Mouse (Mus musculus): Measurements from ENCODE around the gene Med13. TPM values are rescaled to one million over a fixed set of nuclear protein-coding genes. Genes with fewer than 3 reads are reported as not detected.

Gene Med13
- polyA plus RNA-seq, 1 experiment = 25.0 TPM

DNA sequence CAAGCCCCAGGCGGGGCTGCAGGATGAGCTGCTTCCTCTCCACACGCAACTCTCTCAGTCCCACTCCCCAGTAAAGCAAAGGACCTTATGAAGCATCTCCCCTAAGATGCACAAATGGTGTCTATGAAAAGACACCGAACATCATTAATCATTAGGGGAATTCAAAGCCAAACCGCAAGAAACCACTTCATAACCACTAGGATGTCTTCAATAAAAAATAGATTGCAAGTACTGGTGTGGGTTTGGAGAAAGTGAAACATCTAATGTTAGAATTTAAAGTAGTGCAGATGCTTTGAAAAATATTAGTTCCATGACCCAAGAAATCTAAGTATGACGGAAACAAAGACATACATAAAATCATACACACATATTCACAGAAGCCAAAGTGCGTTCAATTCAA lies 65.7 kb downstream of the Med13 start:
- Histone ChIP-seq H3K27me3 (ENCODE audit: control insufficient read depth, insufficient read depth, low read length) (no peaks in the 10 kb centered on the region), H3K4me1 (ENCODE audit: control insufficient read depth, insufficient read depth, low read length) (no peaks in the 10 kb centered on the region), H3K36me3 (ENCODE audit: control insufficient read depth, insufficient read depth, low read length) (peaks cover 2% of the 10 kb centered on the region; the same call in 1 of the 2 replicates), H3K4me3 (ENCODE audit: control insufficient read depth, low read depth, low read length) (no peak overlapping the region), H3K27ac (ENCODE audit: control insufficient read depth, insufficient read depth, low read depth, low read length) (no peak overlapping the region)
- TF ChIP-seq POLR2A (IDR thresholded peaks at IDR 0.05; ENCODE audit: control insufficient read depth, low read depth, low read length) = no peak
- no peak for TF ChIP-seq CTCF (IDR thresholded peaks at IDR 0.05; ENCODE audit: control insufficient read depth, insufficient read depth, insufficient replicate concordance, low read depth, low read length)

DNA sequence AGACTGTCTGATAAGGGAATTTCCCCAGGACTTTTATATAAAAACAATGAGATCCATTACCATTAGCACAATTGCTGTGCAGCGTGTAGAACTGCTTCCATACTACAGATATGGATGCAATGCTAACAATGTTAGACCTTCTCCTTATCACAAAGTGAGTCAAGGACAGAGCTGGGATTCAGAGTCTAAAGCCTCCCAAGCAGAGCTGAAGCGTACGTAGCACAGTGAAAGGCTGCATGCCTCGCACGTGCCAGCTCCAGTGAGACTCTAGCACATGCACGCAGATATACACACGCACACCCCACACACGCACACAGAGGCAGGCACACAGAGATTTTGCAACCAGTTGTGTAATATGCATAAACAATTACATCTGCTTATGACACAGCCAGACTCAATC lies 71.7 kb downstream of the Med13 start:
- Histone ChIP-seq H3K4me1 (ENCODE audit: control insufficient read depth, insufficient read depth, low read length) (no peaks in the 10 kb centered on the region), H3K27me3 (ENCODE audit: control insufficient read depth, insufficient read depth, low read length) (no peaks in the 10 kb centered on the region), H3K36me3 (ENCODE audit: control insufficient read depth, insufficient read depth, low read length) (peaks cover 3% of the 10 kb centered on the region), H3K4me3 (ENCODE audit: control insufficient read depth, low read depth, low read length) (no peak overlapping the region), H3K27ac (ENCODE audit: control insufficient read depth, insufficient read depth, low read depth, low read length) (no peak overlapping the region)
- TF ChIP-seq CTCF (IDR thresholded peaks at IDR 0.05; ENCODE audit: control insufficient read depth, insufficient read depth, insufficient replicate concordance, low read depth, low read length) = no peak
- no peak for TF ChIP-seq POLR2A (IDR thresholded peaks at IDR 0.05; ENCODE audit: control insufficient read depth, low read depth, low read length)

DNA sequence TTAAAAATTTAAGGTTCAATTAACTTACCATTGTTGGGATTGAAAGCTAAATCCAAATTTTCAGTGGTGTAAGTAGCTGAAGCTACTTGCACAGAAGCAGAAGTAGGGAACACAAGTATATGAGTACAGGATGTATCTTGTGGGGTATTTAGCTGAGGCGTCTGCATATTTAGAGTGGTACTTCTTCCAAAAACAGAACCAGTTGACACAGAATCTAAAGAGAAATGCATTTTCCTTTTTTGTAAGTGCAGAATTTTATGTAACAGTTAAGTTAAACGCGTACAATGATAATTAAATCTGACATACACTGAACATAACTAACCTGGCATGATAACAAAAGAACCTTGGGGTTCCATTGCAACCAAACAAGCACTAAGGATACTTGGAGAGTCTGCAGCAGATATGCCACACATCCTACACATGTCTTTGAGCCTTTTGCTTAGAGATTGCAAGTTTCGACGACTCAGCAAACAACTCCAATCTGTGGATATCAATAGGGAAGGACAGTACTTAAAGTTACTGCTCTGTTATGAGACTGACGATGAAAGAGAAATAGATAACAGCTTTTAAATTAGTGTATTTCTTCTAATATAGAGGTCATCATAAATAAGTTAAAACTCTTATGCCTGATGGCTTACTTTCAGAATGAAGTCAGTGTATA lies 78.8 kb downstream of the Med13 start:
- no peak overlapping the region for H3K4me3 ChIP-seq (ENCODE audit: control insufficient read depth, low read depth, low read length)
- H3K27ac ChIP-seq (ENCODE audit: control insufficient read depth, insufficient read depth, low read depth, low read length) = no peak overlapping the region
- H3K36me3 ChIP-seq (ENCODE audit: control insufficient read depth, insufficient read depth, low read length) = peaks cover 1% of the 10 kb centered on the region
- no peaks in the 10 kb centered on the region for H3K27me3 ChIP-seq (ENCODE audit: control insufficient read depth, insufficient read depth, low read length)
- no peaks in the 10 kb centered on the region for H3K4me1 ChIP-seq (ENCODE audit: control insufficient read depth, insufficient read depth, low read length)
- TF ChIP-seq POLR2A (IDR thresholded peaks at IDR 0.05; ENCODE audit: control insufficient read depth, low read depth, low read length) (no peak), CTCF (IDR thresholded peaks at IDR 0.05; ENCODE audit: control insufficient read depth, insufficient read depth, insufficient replicate concordance, low read depth, low read length) (no peak)

DNA sequence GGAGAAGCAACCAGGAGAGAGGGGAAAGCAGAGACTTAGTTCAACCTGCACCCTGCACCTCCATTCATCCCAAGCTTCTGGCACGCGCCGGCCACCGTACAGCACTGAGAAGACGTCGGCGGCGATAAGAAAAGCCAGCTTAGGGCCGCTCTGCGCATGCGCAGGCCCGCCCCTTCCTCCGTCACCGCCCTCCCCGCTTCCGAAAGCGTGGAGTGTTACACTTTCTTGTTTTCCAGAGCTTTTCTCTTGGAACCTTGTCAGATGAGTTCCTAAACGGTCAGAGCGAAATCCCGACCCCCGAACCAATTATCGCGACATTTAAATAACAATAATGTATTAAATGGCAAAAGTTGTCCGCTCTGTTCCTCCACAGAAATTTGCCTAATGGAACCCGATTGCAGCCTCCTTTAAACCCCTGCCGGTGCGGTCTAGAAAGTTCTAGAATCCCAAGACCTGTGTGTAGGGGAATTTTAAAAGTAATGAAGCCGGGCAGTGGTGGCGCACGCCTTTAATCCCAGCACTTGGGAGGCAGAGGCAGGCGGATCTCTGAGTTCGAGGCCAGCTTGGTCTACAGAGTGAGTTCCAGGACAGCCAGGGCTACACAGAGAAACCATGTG lies 99.8 kb downstream of the Med13 start, which contains the start of gene Ints2:
TSS of gene Ints2 (minus strand) at position 116 of the 617 bp plus-strand sequence.
- H3K27me3 ChIP-seq (ENCODE audit: control insufficient read depth, insufficient read depth, low read length) = no peaks in the 10 kb centered on the region
- H3K4me1 ChIP-seq (ENCODE audit: control insufficient read depth, insufficient read depth, low read length) = peaks cover 3% of the 10 kb centered on the region
- H3K36me3 ChIP-seq (ENCODE audit: control insufficient read depth, insufficient read depth, low read length) = no peaks in the 10 kb centered on the region
- H3K27ac ChIP-seq (ENCODE audit: control insufficient read depth, insufficient read depth, low read depth, low read length) = peak within 1 kb of the TSS; percentile 67
- H3K4me3 ChIP-seq (ENCODE audit: control insufficient read depth, low read depth, low read length) = peak within 1 kb of the TSS; percentile 95
- TF ChIP-seq CTCF (IDR thresholded peaks at IDR 0.05; ENCODE audit: control insufficient read depth, insufficient read depth, insufficient replicate concordance, low read depth, low read length) (no peak), POLR2A (IDR thresholded peaks at IDR 0.05; ENCODE audit: control insufficient read depth, low read depth, low read length) (peak; percentile 87)

DNA sequence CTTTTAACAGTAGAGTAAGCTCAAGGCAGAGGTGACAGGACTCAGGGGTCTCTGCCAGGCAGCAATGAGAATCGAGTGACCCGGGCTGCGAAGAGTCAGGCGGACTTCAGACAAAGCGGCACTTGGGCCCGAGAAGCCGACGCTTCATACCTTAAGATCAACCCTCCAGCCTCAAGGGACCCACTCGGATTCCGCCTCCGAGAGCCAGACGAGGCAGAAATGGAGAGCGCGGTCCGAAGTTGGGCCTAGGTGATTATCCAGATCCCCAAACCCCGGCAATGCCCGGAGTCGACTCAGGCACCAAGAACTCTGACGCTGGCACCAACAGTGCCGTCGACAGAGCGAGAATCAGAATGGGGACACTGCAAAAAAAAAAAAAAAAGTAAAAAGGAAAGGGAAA lies 100.3 kb downstream of the Med13 start:
- Histone ChIP-seq H3K36me3 (ENCODE audit: control insufficient read depth, insufficient read depth, low read length) (no peaks in the 10 kb centered on the region), H3K4me3 (ENCODE audit: control insufficient read depth, low read depth, low read length) (peak overlapping the region; percentile 95), H3K4me1 (ENCODE audit: control insufficient read depth, insufficient read depth, low read length) (peaks cover 3% of the 10 kb centered on the region), H3K27ac (ENCODE audit: control insufficient read depth, insufficient read depth, low read depth, low read length) (peak overlapping the region; percentile 67), H3K27me3 (ENCODE audit: control insufficient read depth, insufficient read depth, low read length) (no peaks in the 10 kb centered on the region)
- TF ChIP-seq CTCF (IDR thresholded peaks at IDR 0.05; ENCODE audit: control insufficient read depth, insufficient read depth, insufficient replicate concordance, low read depth, low read length) (no peak), POLR2A (IDR thresholded peaks at IDR 0.05; ENCODE audit: control insufficient read depth, low read depth, low read length) (no peak)

DNA sequence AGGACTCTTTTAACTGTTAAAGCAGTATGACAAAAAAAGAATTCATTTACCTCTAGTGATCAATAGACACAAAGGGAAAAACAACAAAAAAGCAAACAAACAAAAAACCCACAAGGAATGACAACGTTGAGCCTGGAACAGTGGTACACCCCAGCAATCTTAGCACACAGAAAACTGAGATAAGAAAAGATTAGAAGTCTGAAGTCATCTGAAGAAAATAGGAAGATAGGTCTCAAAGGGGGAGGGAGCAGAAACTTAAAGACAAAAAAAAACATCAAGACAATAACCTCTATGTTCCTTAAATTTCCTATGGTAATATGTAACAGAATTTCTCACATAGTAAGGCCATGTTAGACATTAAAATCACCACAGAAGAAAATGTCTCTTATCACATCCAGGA lies 104.1 kb downstream of the Med13 start:
- H3K4me3 ChIP-seq (ENCODE audit: control insufficient read depth, low read depth, low read length) = no peak overlapping the region
- H3K36me3 ChIP-seq (ENCODE audit: control insufficient read depth, insufficient read depth, low read length) = no peaks in the 10 kb centered on the region; the same call in 1 of the 2 replicates
- H3K27ac ChIP-seq (ENCODE audit: control insufficient read depth, insufficient read depth, low read depth, low read length) = no peak overlapping the region
- no peaks in the 10 kb centered on the region for H3K27me3 ChIP-seq (ENCODE audit: control insufficient read depth, insufficient read depth, low read length)
- peaks cover under 1% of the 10 kb centered on the region for H3K4me1 ChIP-seq (ENCODE audit: control insufficient read depth, insufficient read depth, low read length)
- TF ChIP-seq CTCF (IDR thresholded peaks at IDR 0.05; ENCODE audit: control insufficient read depth, insufficient read depth, insufficient replicate concordance, low read depth, low read length) (no peak), POLR2A (IDR thresholded peaks at IDR 0.05; ENCODE audit: control insufficient read depth, low read depth, low read length) (no peak)

DNA sequence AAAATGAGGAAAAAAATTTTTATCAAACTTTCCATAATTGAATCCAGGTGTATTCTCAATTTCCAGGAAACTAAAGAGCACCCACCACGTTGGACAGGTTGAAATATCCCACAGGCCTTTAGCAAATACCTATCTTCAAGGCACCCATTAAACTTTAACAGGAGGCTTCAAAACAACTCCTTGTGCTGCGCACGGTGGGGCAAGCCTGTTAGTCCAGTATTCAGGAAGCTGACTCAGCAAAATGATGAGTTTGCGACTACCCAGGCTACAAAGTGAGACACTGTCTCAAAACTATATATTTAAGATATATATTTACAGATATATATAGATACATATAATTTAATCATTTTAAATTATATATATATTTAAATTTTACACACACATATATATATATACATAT lies 125.0 kb downstream of the Med13 start:
- TF ChIP-seq POLR2A (IDR thresholded peaks at IDR 0.05; ENCODE audit: control insufficient read depth, low read depth, low read length) = no peak
- Histone ChIP-seq H3K4me3 (ENCODE audit: control insufficient read depth, low read depth, low read length) (no peak overlapping the region), H3K27ac (ENCODE audit: control insufficient read depth, insufficient read depth, low read depth, low read length) (no peak overlapping the region), H3K4me1 (ENCODE audit: control insufficient read depth, insufficient read depth, low read length) (no peaks in the 10 kb centered on the region), H3K36me3 (ENCODE audit: control insufficient read depth, insufficient read depth, low read length) (peaks cover 3% of the 10 kb centered on the region), H3K27me3 (ENCODE audit: control insufficient read depth, insufficient read depth, low read length) (no peaks in the 10 kb centered on the region)
